Mouse (Mus musculus) embryo, embryonic 10 days (tissue): ENCODE measurements around the gene Ppm1g.

Experiments used
- DNase-seq: peaks from one replicate; pipeline ENCODE4 v3.0.0-alpha.2; 2015; ENCODE audit warnings: low spot score

The Ppm1g gene

GRCm38 (mm10) chr5:31220448-31221303 lies at the start of gene Ppm1g:
Gene Ppm1g (minus strand): TSS chr5:31220687.
- peak; percentile 98 for DNase-seq

- no peak for DNase-seq
Observed at GRCm38 (mm10) chr5:31267686-31268085, 47.2 kb upstream of the Ppm1g start.

- DNase-seq = no peak
Observed at GRCm38 (mm10) chr5:31266101-31266500, 45.6 kb upstream of the Ppm1g start.

GRCm38 (mm10) chr5:31257616-31258015 lies 37.1 kb upstream of the Ppm1g start:
- no peak for DNase-seq

- no peak for DNase-seq
Observed at GRCm38 (mm10) chr5:31255971-31256370, 35.5 kb upstream of the Ppm1g start.

GRCm38 (mm10) chr5:31255381-31255780 lies 34.9 kb upstream of the Ppm1g start:
- no peak for DNase-seq

- no peak for DNase-seq
Observed at GRCm38 (mm10) chr5:31254901-31255300, 34.4 kb upstream of the Ppm1g start.

- DNase-seq = no peak
Observed at GRCm38 (mm10) chr5:31254452-31254851, 34.0 kb upstream of the Ppm1g start.

GRCm38 (mm10) chr5:31253806-31254205 lies 33.3 kb upstream of the Ppm1g start:
- DNase-seq = no peak

GRCm38 (mm10) chr5:31252795-31253545 lies 32.5 kb upstream of the Ppm1g start:
- peak; percentile 28 for DNase-seq

- no peak for DNase-seq
Observed at GRCm38 (mm10) chr5:31252151-31252550, 31.7 kb upstream of the Ppm1g start.

- peak; percentile 46 for DNase-seq
Observed at GRCm38 (mm10) chr5:31251541-31252101, 31.1 kb upstream of the Ppm1g start, which contains the start of gene Krtcap3. Gene Krtcap3 (plus strand): TSS chr5:31251691.

- DNase-seq = peak; percentile 18
Observed at GRCm38 (mm10) chr5:31250716-31251115, 30.2 kb upstream of the Ppm1g start.

GRCm38 (mm10) chr5:31242191-31242590 lies 21.7 kb upstream of the Ppm1g start:
- DNase-seq = no peak

GRCm38 (mm10) chr5:31241522-31242034 lies 21.1 kb upstream of the Ppm1g start:
- DNase-seq = no peak

GRCm38 (mm10) chr5:31240637-31241521 lies 20.4 kb upstream of the Ppm1g start, which contains the start of the genes Nrbp1 and Gm9970:
Gene Nrbp1 (plus strand): TSS chr5:31240864.
Gene Gm9970 (minus strand): TSS chr5:31241232.
- DNase-seq = peak; percentile 97

GRCm38 (mm10) chr5:31226641-31227040 lies 6.2 kb upstream of the Ppm1g start:
- DNase-seq = no peak

GRCm38 (mm10) chr5:31222696-31223095 lies 2.2 kb upstream of the Ppm1g start:
- DNase-seq = no peak

- peak; percentile 86 for DNase-seq
Observed at GRCm38 (mm10) chr5:31221304-31221945, 938 bp upstream of the Ppm1g start.

GRCm38 (mm10) chr5:31219911-31220447 lies 508 bp downstream of the Ppm1g start:
- peak; percentile 64 for DNase-seq
